Mouse (Mus musculus) cortical plate, adult 2 months (tissue): ENCODE measurements around the gene Pfdn5.

Experiments
- CTCF ChIP-seq: fragments of 200-500 bp; IDR thresholded peaks from 2 replicates; pipeline ENCODE4 v1.5.1; 2011; ENCODE audit warnings: mild to moderate bottlenecking, control low read depth, low read length; ENCODE audit not compliant: insufficient read depth; ENCODE audit errors: extremely low read depth
- POLR2A ChIP-seq: fragments of 200-500 bp; IDR thresholded peaks from 2 replicates; pipeline ENCODE4 v1.6.1; 2011; ENCODE audit warnings: mild to moderate bottlenecking, low read length, control low read depth; ENCODE audit not compliant: insufficient read depth; ENCODE audit errors: extremely low read depth

DNA sequence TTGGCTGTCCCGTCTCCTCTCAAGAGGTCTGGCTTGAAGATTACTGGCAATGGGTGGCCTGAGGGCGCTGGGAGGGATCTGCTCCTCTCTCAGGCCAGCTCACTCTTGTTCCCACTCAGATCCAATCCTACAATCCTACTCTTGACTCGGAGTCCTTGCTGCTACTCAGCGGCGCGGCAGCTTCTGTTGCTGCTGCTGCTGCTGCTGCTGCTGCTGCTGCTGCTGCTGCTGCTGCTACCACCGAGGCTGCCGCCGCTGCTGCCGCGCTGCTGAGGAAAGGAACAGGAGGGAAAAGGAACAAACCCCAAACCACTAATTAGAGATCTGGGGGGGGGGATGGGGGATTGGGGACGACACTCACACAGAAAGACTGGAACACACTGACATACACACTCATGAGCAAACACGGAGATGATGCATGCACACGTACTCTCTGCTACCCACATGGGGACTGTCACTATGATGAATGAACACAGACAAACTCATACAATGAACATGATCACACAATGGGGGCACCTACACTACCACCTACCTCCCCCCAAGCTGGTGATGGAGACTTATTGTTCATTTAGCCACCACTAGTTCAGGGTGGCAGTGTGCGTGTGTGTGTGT is 40.9 kb downstream of the Pfdn5 start, which contains the start of gene Sp7:
- TF ChIP-seq CTCF (no peak), POLR2A (no peak)
